Mouse (Mus musculus) layer of hippocampus, adult 11-12 months (tissue): ENCODE data around the gene Fcrla.

ENCODE experiments used
- DNase-seq: peaks from one replicate; pipeline ENCODE4 v3.0.0; 2022; ENCODE audit warnings: low spot score

Fcrla gene

GRCm38 (mm10) chr1:170884978-170885561 lies 42.3 kb downstream of the Fcrla start, which contains the start of the genes Gm26620 and Dusp12:
TSS of gene Gm26620 (plus strand) at chr1:170885065.
TSS of gene Dusp12 (minus strand) at chr1:170885540.
- DNase-seq, result peak; percentile 91

- no peak for DNase-seq
Observed at GRCm38 (mm10) chr1:170884390-170884789, 43.0 kb downstream of the Fcrla start.

GRCm38 (mm10) chr1:170882915-170883485 lies 44.4 kb downstream of the Fcrla start:
- no peak for DNase-seq

GRCm38 (mm10) chr1:170876906-170877305 lies 50.5 kb downstream of the Fcrla start:
- no peak for DNase-seq

- no peak for DNase-seq
Observed at GRCm38 (mm10) chr1:170875676-170876075, 51.7 kb downstream of the Fcrla start.

GRCm38 (mm10) chr1:170871961-170872360 lies 55.4 kb downstream of the Fcrla start:
- DNase-seq, result no peak

GRCm38 (mm10) chr1:170871402-170871801 lies 56.0 kb downstream of the Fcrla start:
- no peak for DNase-seq

- DNase-seq, result no peak
Observed at GRCm38 (mm10) chr1:170868905-170869283, 58.5 kb downstream of the Fcrla start.

GRCm38 (mm10) chr1:170868107-170868904 lies 59.1 kb downstream of the Fcrla start:
- peak; percentile 77 for DNase-seq

- peak; percentile 93 for DNase-seq
Observed at GRCm38 (mm10) chr1:170867691-170868105, 59.7 kb downstream of the Fcrla start, which contains the start of gene Atf6. TSS of gene Atf6 (minus strand) at chr1:170867771.
